Mouse (Mus musculus): Measurements from ENCODE around the gene Iffo2. TPM values are rescaled to one million over a fixed set of nuclear protein-coding genes. Genes with fewer than 3 reads are reported as not detected.

Gene Iffo2
- polyA plus RNA-seq, 2 experiments: 5.8 to 8.8 TPM

DNA sequence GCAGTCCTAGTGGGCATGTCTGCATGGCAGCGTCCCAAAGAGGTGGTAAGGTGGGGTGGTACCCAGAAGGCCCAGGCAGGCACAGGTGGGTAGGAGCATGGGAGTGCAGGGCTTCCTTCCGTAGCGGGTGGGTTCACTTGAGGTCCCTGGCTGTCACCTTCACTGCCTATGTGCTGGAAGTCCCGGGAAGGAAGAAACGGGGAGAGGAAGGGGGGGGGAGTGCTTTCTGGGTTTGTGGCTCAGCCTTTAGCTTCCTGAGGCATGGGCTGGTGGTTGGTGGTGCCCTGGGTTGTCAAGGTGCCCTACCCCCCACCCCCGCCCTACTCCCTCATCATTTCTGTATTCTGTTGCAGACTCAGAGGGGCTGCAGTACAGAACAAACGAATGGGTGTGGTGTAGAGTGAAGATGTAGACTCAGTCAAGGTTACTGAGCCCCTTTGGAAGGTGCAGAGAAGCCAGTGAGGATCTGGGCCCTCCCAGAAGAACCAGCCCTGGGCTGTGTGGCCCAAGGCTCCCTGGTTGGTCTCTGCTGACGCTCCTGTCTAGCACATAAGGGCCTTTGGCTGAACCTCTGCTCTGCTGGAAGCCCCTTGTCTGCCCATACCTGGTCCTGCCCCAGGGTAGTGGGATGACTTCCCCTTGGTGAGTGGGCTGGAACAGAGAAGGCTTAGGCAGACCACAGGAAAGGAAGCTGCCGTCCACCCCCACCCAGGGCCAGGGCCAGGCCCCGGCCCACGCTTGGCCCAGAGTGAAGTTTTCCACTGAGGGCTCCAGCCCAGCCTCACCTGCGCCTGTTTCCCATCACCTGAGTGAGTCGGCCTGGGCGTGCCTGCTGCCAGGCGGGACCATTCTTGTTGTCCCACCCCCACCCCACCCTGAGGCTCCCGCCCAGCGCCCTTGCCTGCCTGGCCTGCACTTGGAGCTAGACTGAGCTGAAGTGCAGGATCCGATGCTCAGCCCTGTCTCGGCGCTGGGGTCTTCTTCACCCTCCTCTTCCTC is 67.2 kb downstream of the Iffo2 start:
- Histone ChIP-seq H3K4me1 (ENCODE audit: control insufficient read depth, insufficient read depth, low read length) (peaks cover 62% of the 10 kb centered on the region), H3K4me3 (replicated peaks; ENCODE audit: low read length) (no peak overlapping the region), H3K36me3 (ENCODE audit: control insufficient read depth, insufficient read depth, low read length) (no peaks in the 10 kb centered on the region), H3K27ac (replicated peaks; ENCODE audit: low read depth, low read length) (peak overlapping the region; percentile 93), H3K9ac (ENCODE audit: low read depth, low read length, severe bottlenecking) (no peak overlapping the region), H3K9me3 (ENCODE audit: control insufficient read depth, low read length) (no peaks in the 10 kb centered on the region), H3K4me2 (replicated peaks; ENCODE audit: low read depth, low read length, severe bottlenecking) (peak overlapping the region; percentile 50), H3K27me3 (ENCODE audit: control insufficient read depth, insufficient read depth, low read length) (no peaks in the 10 kb centered on the region)
- no peak for TF ChIP-seq POLR2A (IDR thresholded peaks at IDR 0.05; ENCODE audit: borderline replicate concordance, extremely low read depth, insufficient read depth, insufficient read length)
- no peak for ATAC-seq (ENCODE audit: low FRiP score, low read depth)
- WGBS: 37% methylated on average over 16 of the region's 20 CpGs
- no peak for DNase-seq (ENCODE audit: low spot score)

DNA sequence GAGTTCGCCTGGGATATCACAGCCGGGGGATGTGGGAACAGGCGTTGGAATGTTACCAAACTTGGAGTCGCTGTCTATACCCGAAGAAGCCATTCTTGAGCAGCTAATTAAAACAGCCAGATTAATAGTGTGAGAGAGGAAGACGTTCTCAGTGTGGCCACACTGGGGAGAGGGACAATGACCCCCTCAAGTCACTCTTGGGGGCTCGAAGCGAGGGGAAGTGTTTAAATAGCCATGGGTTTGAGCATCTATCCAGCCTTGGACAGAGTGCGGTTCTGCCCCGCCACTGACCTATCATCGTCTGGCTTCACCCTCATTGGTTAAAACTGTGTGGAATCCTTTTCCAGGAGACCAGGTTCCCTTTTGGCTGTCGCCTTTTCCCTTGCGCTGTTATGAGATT is 68.0 kb downstream of the Iffo2 start:
- H3K4me3 ChIP-seq (replicated peaks; ENCODE audit: low read length): peak overlapping the region; percentile 19

DNA sequence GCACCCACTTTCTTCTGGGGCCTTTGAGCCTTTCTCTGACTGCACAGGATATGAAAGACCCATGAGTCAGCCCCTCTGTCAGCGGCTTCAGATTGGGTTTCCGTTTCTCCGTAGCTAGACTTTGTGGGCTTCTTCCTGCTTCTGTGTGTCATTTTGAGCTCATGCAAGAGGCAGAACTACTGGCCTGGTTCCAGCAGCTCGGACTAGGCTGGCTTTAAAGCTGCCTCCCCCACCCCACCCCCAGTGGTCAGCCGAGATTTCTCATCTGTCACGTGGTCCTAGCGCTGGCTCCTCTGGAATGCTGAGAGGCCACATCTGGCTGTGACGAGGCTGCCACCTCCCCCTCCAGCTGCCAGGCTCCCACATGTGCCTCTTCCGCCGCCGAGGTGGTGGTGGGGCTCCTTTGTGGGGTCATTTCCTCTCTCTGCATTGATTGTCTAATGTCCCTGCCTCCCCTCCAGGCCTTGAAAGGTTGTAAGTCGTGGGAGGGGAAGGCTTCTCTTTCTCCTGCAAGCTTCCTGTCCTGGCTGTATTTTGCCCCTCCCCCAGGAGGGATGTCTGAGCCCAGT is 68.7 kb downstream of the Iffo2 start:
- peak overlapping the region; percentile 19 for H3K4me3 ChIP-seq (replicated peaks; ENCODE audit: low read length)
- H3K9ac ChIP-seq (ENCODE audit: low read depth, low read length, severe bottlenecking): peak overlapping the region; percentile 48; the same call in 1 of the 2 replicates
- 0% methylated on average over 12 of the region's 12 CpGs for WGBS
- peaks cover 62% of the 10 kb centered on the region for H3K4me1 ChIP-seq (ENCODE audit: control insufficient read depth, insufficient read depth, low read length)
- peak; percentile 87 for ATAC-seq (ENCODE audit: low FRiP score, low read depth)
- no peaks in the 10 kb centered on the region for H3K36me3 ChIP-seq (ENCODE audit: control insufficient read depth, insufficient read depth, low read length)
- no peaks in the 10 kb centered on the region for H3K9me3 ChIP-seq (ENCODE audit: control insufficient read depth, low read length)
- no peaks in the 10 kb centered on the region for H3K27me3 ChIP-seq (ENCODE audit: control insufficient read depth, insufficient read depth, low read length)
- peak overlapping the region; percentile 93 for H3K27ac ChIP-seq (replicated peaks; ENCODE audit: low read depth, low read length)
- peak; percentile 93 for DNase-seq (ENCODE audit: low spot score)
- TF ChIP-seq POLR2A (IDR thresholded peaks at IDR 0.05; ENCODE audit: borderline replicate concordance, extremely low read depth, insufficient read depth, insufficient read length): no peak
- H3K4me2 ChIP-seq (replicated peaks; ENCODE audit: low read depth, low read length, severe bottlenecking): peak overlapping the region; percentile 50

More for the DNA sequence above, 68.0 kb downstream of the Iffo2 start:
- DNase-seq (ENCODE audit: low spot score) (no peak), ATAC-seq (ENCODE audit: low FRiP score, low read depth) (no peak)
- no peak overlapping the region; the same call in 1 of the 2 replicates for H3K9ac ChIP-seq (ENCODE audit: low read depth, low read length, severe bottlenecking)
- 15% methylated on average over 13 of the region's 13 CpGs for WGBS
- H3K27ac ChIP-seq (replicated peaks; ENCODE audit: low read depth, low read length): peak overlapping the region; percentile 93
- TF ChIP-seq POLR2A (IDR thresholded peaks at IDR 0.05; ENCODE audit: borderline replicate concordance, extremely low read depth, insufficient read depth, insufficient read length): no peak
- H3K36me3 ChIP-seq (ENCODE audit: control insufficient read depth, insufficient read depth, low read length): no peaks in the 10 kb centered on the region
- peak overlapping the region; percentile 50 for H3K4me2 ChIP-seq (replicated peaks; ENCODE audit: low read depth, low read length, severe bottlenecking)
- peaks cover 62% of the 10 kb centered on the region for H3K4me1 ChIP-seq (ENCODE audit: control insufficient read depth, insufficient read depth, low read length)
- H3K9me3 ChIP-seq (ENCODE audit: control insufficient read depth, low read length): no peaks in the 10 kb centered on the region
- no peaks in the 10 kb centered on the region for H3K27me3 ChIP-seq (ENCODE audit: control insufficient read depth, insufficient read depth, low read length)

DNA sequence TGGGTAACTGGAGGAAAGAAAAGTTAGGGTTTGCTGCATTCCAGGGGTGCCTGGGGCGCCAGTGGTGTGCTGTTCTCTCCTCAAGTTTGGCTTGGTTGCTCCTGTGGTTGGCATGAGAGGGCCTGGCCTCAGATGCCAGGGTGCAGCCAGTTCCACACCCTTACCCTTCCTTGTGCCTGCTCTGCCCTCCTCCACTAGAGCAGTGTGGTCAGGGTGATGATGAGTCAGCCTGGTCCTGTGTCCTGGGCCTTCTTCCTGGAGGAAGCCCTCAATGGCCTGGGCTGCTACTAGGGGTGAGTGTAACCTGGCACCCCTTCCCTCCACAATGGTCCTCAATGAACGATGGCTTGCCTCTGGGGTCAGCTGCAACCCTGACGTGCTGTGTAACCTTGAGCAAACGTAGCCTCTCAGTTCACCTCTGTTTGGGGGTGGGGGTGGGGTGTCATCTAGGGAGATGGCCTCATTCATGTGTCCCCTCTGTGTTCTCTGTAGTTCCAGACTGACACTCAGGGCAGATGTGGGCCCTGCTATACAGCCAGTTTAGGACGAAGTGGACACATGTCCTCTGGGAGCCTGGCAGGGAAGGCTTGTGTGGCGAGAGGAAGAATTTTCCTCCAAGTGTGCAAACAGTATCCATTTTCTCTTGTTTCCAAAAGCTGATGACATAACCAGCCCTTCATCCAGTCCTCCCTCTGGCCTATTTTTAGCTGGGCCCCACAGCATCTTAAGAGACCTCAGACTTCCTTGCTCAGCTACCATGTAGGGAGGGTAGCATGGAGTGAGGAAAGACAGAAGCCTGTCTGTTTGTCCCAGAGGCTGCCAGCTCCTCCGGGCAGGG is 71.4 kb downstream of the Iffo2 start:
- peaks cover 18% of the 10 kb centered on the region for H3K36me3 ChIP-seq (ENCODE audit: control insufficient read depth, insufficient read depth, low read length)
- no peak for ATAC-seq (ENCODE audit: low FRiP score, low read depth)
- H3K27ac ChIP-seq (replicated peaks; ENCODE audit: low read depth, low read length): peak overlapping the region; percentile 50
- TF ChIP-seq POLR2A (IDR thresholded peaks at IDR 0.05; ENCODE audit: borderline replicate concordance, extremely low read depth, insufficient read depth, insufficient read length): no peak
- 57% methylated on average over 7 of the region's 7 CpGs for WGBS
- no peaks in the 10 kb centered on the region for H3K27me3 ChIP-seq (ENCODE audit: control insufficient read depth, insufficient read depth, low read length)
- DNase-seq (ENCODE audit: low spot score): no peak
- no peak overlapping the region for H3K4me2 ChIP-seq (replicated peaks; ENCODE audit: low read depth, low read length, severe bottlenecking)
- H3K9ac ChIP-seq (ENCODE audit: low read depth, low read length, severe bottlenecking): no peak overlapping the region
- H3K9me3 ChIP-seq (ENCODE audit: control insufficient read depth, low read length): no peaks in the 10 kb centered on the region
- H3K4me1 ChIP-seq (ENCODE audit: control insufficient read depth, insufficient read depth, low read length): peaks cover 46% of the 10 kb centered on the region
- H3K4me3 ChIP-seq (replicated peaks; ENCODE audit: low read length): no peak overlapping the region

Measured in limb, embryonic 14.5 days (tissue).